Mouse (Mus musculus): Measurements from ENCODE around the gene Cebpb.

GRCm38 (mm10) chr2:167678600-167678999, 10.1 kb upstream of the Cebpb start:
- TF ChIP-seq CTCF (IDR thresholded peaks at IDR 0.05) = peak; percentile 52
- TF ChIP-seq EP300 (IDR thresholded peaks at IDR 0.05) = no peak

Measured in lung, postnatal 0 days (tissue).